In genomic region chr8:106059613-106060371, GRCm38 (mm10) we compare ENCODE assay signal across 8 mouse cellular contexts. TPM values are rescaled to one million over a fixed set of nuclear protein-coding genes. Genes with fewer than 3 reads are reported as not detected.
DNase-seq lines count a peak whose midpoint lies in the region; ATAC-seq and TF ChIP-seq lines count a peak whose summit lies in the region.

No protein-coding gene starts in this region.

- no peaks in the 10 kb centered on the region for H3K36me3 ChIP-seq in kidney, adult 2 months (ENCODE audit: control insufficient read depth, insufficient read depth, low read length)
- H3K36me3 ChIP-seq in ES-Bruce4 (ENCODE audit: control insufficient read depth, insufficient read depth, low read length, poor library complexity, severe bottlenecking), result no peaks in the 10 kb centered on the region
- H3K36me3 ChIP-seq in heart, embryonic 10.5 days, result 0 out of 2 replicates have a peak, but pooled peaks cover 3% of the 10 kb centered on the region
- no peaks in the 10 kb centered on the region for H3K36me3 ChIP-seq in limb, embryonic 14.5 days (ENCODE audit: control insufficient read depth, insufficient read depth, low read length)
- no peaks in the 10 kb centered on the region for H3K36me3 ChIP-seq in midbrain, embryonic 12.5 days

- peak; percentile 84 for ATAC-seq in limb, embryonic 14.5 days (ENCODE audit: low FRiP score, low read depth)
- peak; percentile 84 for ATAC-seq in midbrain, embryonic 12.5 days (ENCODE audit: low FRiP score, low read depth)

- no peak for TF ChIP-seq POLR2A in kidney, adult 2 months (IDR thresholded peaks at IDR 0.05; ENCODE audit: low read depth, low read length)
- TF ChIP-seq POLR2A in ES-Bruce4 (IDR thresholded peaks at IDR 0.05; ENCODE audit: insufficient read depth, low read length), result no peak
- no peak for TF ChIP-seq POLR2A in limb, embryonic 14.5 days (IDR thresholded peaks at IDR 0.05; ENCODE audit: borderline replicate concordance, extremely low read depth, insufficient read depth, insufficient read length)

- H3K27me3 ChIP-seq in kidney, adult 2 months (replicated peaks; ENCODE audit: control insufficient read depth, insufficient read depth, low read length), result no peaks in the 10 kb centered on the region
- H3K27me3 ChIP-seq in ES-Bruce4 (ENCODE audit: control insufficient read depth, insufficient read depth, low read length, poor library complexity, severe bottlenecking), result no peaks in the 10 kb centered on the region
- H3K27me3 ChIP-seq in heart, embryonic 10.5 days (ENCODE audit: insufficient read depth, poor library complexity, severe bottlenecking), result no peaks in the 10 kb centered on the region
- no peaks in the 10 kb centered on the region for H3K27me3 ChIP-seq in limb, embryonic 14.5 days (ENCODE audit: control insufficient read depth, insufficient read depth, low read length)
- H3K27me3 ChIP-seq in midbrain, embryonic 12.5 days, result no peaks in the 10 kb centered on the region

- peak overlapping the region; percentile 90 for H3K4me3 ChIP-seq in kidney, adult 2 months (ENCODE audit: insufficient read depth, low read depth, low read length)
- H3K4me3 ChIP-seq in ES-Bruce4 (ENCODE audit: low read depth, low read length), result peak overlapping the region; percentile 69
- H3K4me3 ChIP-seq in heart, embryonic 10.5 days, result peak overlapping the region; percentile 94
- peak overlapping the region; percentile 88 for H3K4me3 ChIP-seq in limb, embryonic 14.5 days (replicated peaks; ENCODE audit: low read length)
- H3K4me3 ChIP-seq in midbrain, embryonic 12.5 days, result peak overlapping the region; percentile 86

- TF ChIP-seq EP300 in ES-Bruce4 (IDR thresholded peaks at IDR 0.05; ENCODE audit: insufficient read depth, low read depth, low read length), result no peak

- no peaks in the 10 kb centered on the region for H3K9me3 ChIP-seq in ES-Bruce4 (replicated peaks; ENCODE audit: control insufficient read depth, insufficient read depth, low read length, poor library complexity, severe bottlenecking)
- H3K9me3 ChIP-seq in heart, embryonic 10.5 days, result no peaks in the 10 kb centered on the region
- H3K9me3 ChIP-seq in limb, embryonic 14.5 days (ENCODE audit: control insufficient read depth, low read length), result no peaks in the 10 kb centered on the region
- no peaks in the 10 kb centered on the region for H3K9me3 ChIP-seq in midbrain, embryonic 12.5 days

- peak overlapping the region; percentile 87 for H3K27ac ChIP-seq in kidney, adult 2 months (ENCODE audit: insufficient read depth, low read depth, low read length)
- peak overlapping the region; percentile 9; the same call in 1 of the 2 replicates for H3K27ac ChIP-seq in ES-Bruce4 (ENCODE audit: insufficient read depth, low read length)
- H3K27ac ChIP-seq in heart, embryonic 10.5 days, result peak overlapping the region; percentile 97
- H3K27ac ChIP-seq in limb, embryonic 14.5 days (replicated peaks; ENCODE audit: low read depth, low read length), result peak overlapping the region; percentile 93
- H3K27ac ChIP-seq in midbrain, embryonic 12.5 days (replicated peaks), result peak overlapping the region; percentile 92

- TF ChIP-seq CTCF in kidney, adult 2 months (conservative IDR thresholded peaks at IDR 0.05; ENCODE audit: insufficient read depth, insufficient read length, low read depth, low read length), result no peak
- TF ChIP-seq CTCF in ES-Bruce4 (IDR thresholded peaks at IDR 0.05; ENCODE audit: low read depth, low read length), result no peak

- peak overlapping the region; percentile 73 for H3K9ac ChIP-seq in ES-Bruce4 (ENCODE audit: low read depth, poor library complexity, severe bottlenecking)
- peak overlapping the region; percentile 91 for H3K9ac ChIP-seq in limb, embryonic 14.5 days (ENCODE audit: low read depth, low read length, severe bottlenecking)
- H3K9ac ChIP-seq in midbrain, embryonic 12.5 days (replicated peaks), result peak overlapping the region; percentile 83

- peaks cover 11% of the 10 kb centered on the region for H3K4me1 ChIP-seq in kidney, adult 2 months (ENCODE audit: control insufficient read depth, insufficient read depth, low read length)
- H3K4me1 ChIP-seq in ES-Bruce4 (ENCODE audit: control insufficient read depth, insufficient read depth, low read length), result no peaks in the 10 kb centered on the region
- peaks cover 23% of the 10 kb centered on the region for H3K4me1 ChIP-seq in heart, embryonic 10.5 days
- H3K4me1 ChIP-seq in limb, embryonic 14.5 days (ENCODE audit: control insufficient read depth, insufficient read depth, low read length), result peaks cover 19% of the 10 kb centered on the region
- H3K4me1 ChIP-seq in midbrain, embryonic 12.5 days, result peaks cover 28% of the 10 kb centered on the region

- H3K4me2 ChIP-seq in limb, embryonic 14.5 days (replicated peaks; ENCODE audit: low read depth, low read length, severe bottlenecking), result peak overlapping the region; percentile 91
- peak overlapping the region; percentile 58 for H3K4me2 ChIP-seq in midbrain, embryonic 12.5 days (replicated peaks)

- under 1% methylated on average over 82 of the region's 83 CpGs for WGBS in kidney, adult 2 months
- WGBS in heart, embryonic 10.5 days, result under 1% methylated on average over 83 of the region's 83 CpGs
- WGBS in limb, embryonic 14.5 days, result under 1% methylated on average over 44 of the region's 83 CpGs
- WGBS in midbrain, embryonic 12.5 days, result under 1% methylated on average over 82 of the region's 83 CpGs

- DNase-seq in kidney, adult 2 months, result peak; percentile 66
- no peak for DNase-seq in kidney, postnatal 4 days
- DNase-seq in embryo, embryonic 11 days, result peak; percentile 69
- DNase-seq in heart, embryonic 10.5 days (ENCODE audit: low spot score), result peak; percentile 86
- DNase-seq in limb, embryonic 14.5 days (ENCODE audit: low spot score), result peak; percentile 38
- peak; percentile 73 for DNase-seq in testis, postnatal 10 days (ENCODE audit: low spot score)

RNA-seq across cellular contexts. Expression of gene Nfatc3, which starts 1.2 kb away (rescaled TPM):
- 18.6 and 19.5 TPM in 2 replicates for polyA plus RNA-seq in kidney, adult 2 months (2012; rRNA removed)
- 68.9 and 78.3 TPM in 2 replicates for polyA plus RNA-seq in ES-Bruce4 (2011; ENCODE audit: insufficient read depth, insufficient read length, low read depth, missing spikeins)
- polyA plus RNA-seq in heart, embryonic 10.5 days (2016; fragmentation: Nextera tagmentation; extraction: Ambion mirVana), result 4.9 and 6.5 TPM in 2 replicates
- 27.2 and 31.6 TPM in 2 replicates for polyA plus RNA-seq in limb, embryonic 14.5 days (2012; rRNA removed)
- polyA plus RNA-seq in limb, embryonic 14.5 days (2014; fragmentation: Nextera tagmentation; extraction: Ambion mirVana), result 7.8 and 9.6 TPM in 2 replicates
- 5.3 and 6.0 TPM in 2 replicates for polyA plus RNA-seq in midbrain, embryonic 12.5 days (2016; fragmentation: Nextera tagmentation; extraction: Ambion mirVana)

RNA-seq across cellular contexts. Expression of gene Ddx28, which starts 48.1 kb away (rescaled TPM):
- polyA plus RNA-seq in kidney, adult 2 months (2012; rRNA removed), result 8.0 and 8.4 TPM in 2 replicates
- 8.7 and 8.8 TPM in 2 replicates for polyA plus RNA-seq in ES-Bruce4 (2011; ENCODE audit: insufficient read depth, insufficient read length, low read depth, missing spikeins)
- polyA plus RNA-seq in heart, embryonic 10.5 days (2016; fragmentation: Nextera tagmentation; extraction: Ambion mirVana), result 16.1 and 18.7 TPM in 2 replicates
- polyA plus RNA-seq in limb, embryonic 14.5 days (2012; rRNA removed), result 12.9 and 14.9 TPM in 2 replicates
- 17.2 and 19.5 TPM in 2 replicates for polyA plus RNA-seq in limb, embryonic 14.5 days (2014; fragmentation: Nextera tagmentation; extraction: Ambion mirVana)
- polyA plus RNA-seq in midbrain, embryonic 12.5 days (2016; fragmentation: Nextera tagmentation; extraction: Ambion mirVana), result 19.7 and 19.8 TPM in 2 replicates

RNA-seq across cellular contexts. Expression of gene Dpep2nb, which starts 54.0 kb away (rescaled TPM):
- 0.06 TPM in 1 of 2 replicates, not detected in the other for polyA plus RNA-seq in kidney, adult 2 months (2012; rRNA removed)
- polyA plus RNA-seq in ES-Bruce4 (2011; ENCODE audit: insufficient read depth, insufficient read length, low read depth, missing spikeins), result not detected in 2 replicates
- polyA plus RNA-seq in heart, embryonic 10.5 days (2016; fragmentation: Nextera tagmentation; extraction: Ambion mirVana), result 0.31 TPM in 1 of 2 replicates, not detected in the other
- polyA plus RNA-seq in limb, embryonic 14.5 days (2012; rRNA removed), result 0.05 TPM in 1 of 2 replicates, not detected in the other
- polyA plus RNA-seq in limb, embryonic 14.5 days (2014; fragmentation: Nextera tagmentation; extraction: Ambion mirVana), result 0.17 TPM in 1 of 2 replicates, not detected in the other
- polyA plus RNA-seq in midbrain, embryonic 12.5 days (2016; fragmentation: Nextera tagmentation; extraction: Ambion mirVana), result 0.22 TPM in 1 of 2 replicates, not detected in the other

Comparison
In these comparisons a context has a peak if more than half of its experiments do, and no peak if none do; other contexts are left out.
1. DNase-seq: peak in kidney, adult 2 months (single experiment), embryo, embryonic 11 days (single experiment), heart, embryonic 10.5 days (single experiment), limb, embryonic 14.5 days (single experiment) and testis, postnatal 10 days (single experiment); none in kidney, postnatal 4 days (0 of 2).
2. H3K27ac ChIP-seq: peak in every context shown above with its lines; median percentile 97 in heart, embryonic 10.5 days; 93 in limb, embryonic 14.5 days; 92 in midbrain, embryonic 12.5 days; 87 in kidney, adult 2 months; 9 in ES-Bruce4.
3. Peak in every context shown above with its lines, with median percentiles within 50 percentile points of each other: H3K4me3 ChIP-seq and H3K9ac ChIP-seq.